Mouse (Mus musculus): ENCODE data around the gene Tmed6.

GRCm38 (mm10) chr8:107076239-107076888 is 10.9 kb upstream of the Tmed6 start:
- TF ChIP-seq CTCF (conservative IDR thresholded peaks at IDR 0.05; ENCODE audit: low read length) (no peak), POU5F1 (IDR thresholded peaks at IDR 0.05; ENCODE audit: borderline replicate concordance, low read length) (no peak), NANOG (IDR thresholded peaks at IDR 0.05; ENCODE audit: borderline replicate concordance, low read length) (no peak)

Data from E14TG2a.4 (cell line).